Mouse (Mus musculus): ENCODE data around the gene Rsrp1.

The Rsrp1 gene

GRCm38 (mm10) chr4:134963021-134963776 is 39.8 kb downstream of the Rsrp1 start:
- peak; percentile 87 for DNase-seq (ENCODE audit: low read depth)

GRCm38 (mm10) chr4:134967887-134968604 is 44.7 kb downstream of the Rsrp1 start:
- no peak for DNase-seq (ENCODE audit: low read depth)

GRCm38 (mm10) chr4:134968605-134968976 is 45.2 kb downstream of the Rsrp1 start:
- DNase-seq (ENCODE audit: low read depth), result no peak

DNA sequence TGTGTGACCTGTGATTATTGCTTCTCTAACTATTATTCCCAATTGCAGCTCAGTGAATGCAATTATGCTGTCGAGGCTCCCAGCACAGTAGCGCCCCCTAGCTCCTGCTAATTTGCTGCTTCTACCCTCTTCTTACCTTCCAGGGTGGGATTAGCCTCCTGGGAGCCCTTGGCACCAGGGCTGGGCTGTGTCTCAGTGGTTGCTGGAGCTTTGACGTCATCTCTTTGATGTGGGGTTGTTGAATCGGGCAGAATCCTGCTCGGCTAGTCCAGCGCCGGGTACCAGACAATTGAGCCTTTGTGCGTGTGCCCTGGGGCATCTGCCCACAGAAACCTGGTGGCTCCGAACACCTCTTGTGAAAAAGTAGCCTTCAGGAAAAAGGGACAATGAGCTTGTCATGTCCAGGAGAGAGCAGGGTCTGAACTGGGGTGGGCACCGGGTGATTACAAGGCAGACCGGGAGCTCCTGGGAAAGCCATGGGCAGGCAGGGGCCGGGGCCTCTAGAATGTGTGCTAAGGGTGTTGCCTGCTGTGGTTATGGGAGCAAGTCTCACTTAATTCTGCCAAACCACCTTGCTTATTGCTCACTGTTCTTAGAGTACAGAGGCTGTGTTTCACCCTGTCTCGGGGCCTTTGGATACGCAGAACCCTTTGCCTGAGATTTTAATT is 52.0 kb downstream of the Rsrp1 start:
- no peak for DNase-seq (ENCODE audit: low read depth)

- DNase-seq (ENCODE audit: low read depth), result no peak
Measured at GRCm38 (mm10) chr4:134975929-134976308, 52.5 kb downstream of the Rsrp1 start.

Measured in c-Kit-positive CD71-negative TER-119-negative erythroid progenitor cells, embryonic 14.5 days (primary cell).